In genomic region chrX:7658785-7659589, GRCm38 (mm10) we compare ENCODE assay signal across 7 mouse cellular contexts. TPM values are rescaled to one million over a fixed set of nuclear protein-coding genes. Genes with fewer than 3 reads are reported as not detected.
DNase-seq lines count a peak whose midpoint lies in the region; ATAC-seq and TF ChIP-seq lines count a peak whose summit lies in the region.

No protein-coding gene starts in this region.

- no peaks in the 10 kb centered on the region for H3K27me3 ChIP-seq in CH12.LX (replicated peaks)
- H3K27me3 ChIP-seq in E14TG2a.4 (ENCODE audit: insufficient read depth, low read length), result no peaks in the 10 kb centered on the region
- no peaks in the 10 kb centered on the region for H3K27me3 ChIP-seq in heart, embryonic 15.5 days

- 0 out of 2 replicates have a peak overlapping the region, but pooled peaks have one; percentile 4 for H3K4me2 ChIP-seq in CH12.LX (ENCODE audit: insufficient read depth, low read depth, poor library complexity, severe bottlenecking)
- H3K4me2 ChIP-seq in heart, embryonic 15.5 days, result peak overlapping the region; percentile 71

- H3K4me3 ChIP-seq in CH12.LX (replicated peaks in 1 of 3; ENCODE audit: low read depth in 2 of 3, low read length in 2 of 3, poor library complexity in 1 of 3) (no peak overlapping the region), E14TG2a.4 (replicated peaks; ENCODE audit: low read length) (peak overlapping the region; percentile 69)
- H3K4me3 ChIP-seq in heart, embryonic 15.5 days, result peak overlapping the region; percentile 63; the same call in 1 of the 2 replicates

- in situ Hi-C loops in CH12.LX (cut with MboI; ENCODE audit: low pct_ligation_motif_present, low pct_unique_long_range_greater_than_20kb, low sequenced_read_pairs), result no loop called here

- dilution Hi-C loops in CH12.LX (cut with MboI; ENCODE audit: extremely low pct_ligation_motif_present, extremely low pct_unique_long_range_greater_than_20kb, low sequenced_read_pairs), result no loop called here

- ATAC-seq in heart, embryonic 15.5 days (replicated peaks; ENCODE audit: insufficient number of reproducible peaks, insufficient read depth, low FRiP score, low read depth), result no peak

- no peak for TF ChIP-seq EP300 in CH12.LX (IDR thresholded peaks at IDR 0.05; ENCODE audit: low read length)

- no peak for TF ChIP-seq POLR2A in CH12.LX (IDR thresholded peaks at IDR 0.05; ENCODE audit: low read depth, low read length)

- no peak overlapping the region for H3K27ac ChIP-seq in CH12.LX (ENCODE audit: insufficient read depth, low read depth)
- peak overlapping the region; percentile 82; the same call in 1 of the 2 replicates for H3K27ac ChIP-seq in heart, embryonic 15.5 days

- no peaks in the 10 kb centered on the region for H3K9me3 ChIP-seq in CH12.LX (replicated peaks; ENCODE audit: low read length)
- no peaks in the 10 kb centered on the region for H3K9me3 ChIP-seq in E14TG2a.4 (ENCODE audit: low read length)
- H3K9me3 ChIP-seq in heart, embryonic 15.5 days (replicated peaks), result no peaks in the 10 kb centered on the region

- no peaks in the 10 kb centered on the region for H3K79me2 ChIP-seq in CH12.LX (replicated peaks; ENCODE audit: control insufficient read depth, extremely low read depth, insufficient read depth, poor library complexity, severe bottlenecking)

- H3K36me3 ChIP-seq in CH12.LX (replicated peaks in 1 of 2; ENCODE audit: control insufficient read depth in 1 of 2, insufficient read depth in 1 of 2, low read length in 1 of 2) (peaks cover 14 to 22% of the 10 kb centered on the region in 2 experiments), E14TG2a.4 (ENCODE audit: insufficient read depth, low read length) (peaks cover 3% of the 10 kb centered on the region; the same call in 1 of the 2 replicates)
- no peaks in the 10 kb centered on the region for H3K36me3 ChIP-seq in heart, embryonic 15.5 days

- TF ChIP-seq RAD21 in CH12.LX (IDR thresholded peaks at IDR 0.05; ENCODE audit: low read depth, low read length), result no peak

- 56% methylated on average over 11 of the region's 11 CpGs for WGBS in heart, embryonic 15.5 days

- no peak overlapping the region for H3K9ac ChIP-seq in CH12.LX (ENCODE audit: insufficient read depth, low read depth)
- no peak overlapping the region for H3K9ac ChIP-seq in heart, embryonic 15.5 days

- DNase-seq in CH12.LX (ENCODE audit: extremely low read depth), result no peak
- DNase-seq in kidney, postnatal 14 days, result peak; percentile 56
- DNase-seq in thymus, postnatal 0 days (ENCODE audit: low spot score), result no peak
- DNase-seq in spleen, postnatal 36 days (ENCODE audit: low spot score in 2 of 2), result no peak
- DNase-seq in embryo, embryonic 10.5 days (ENCODE audit: low spot score), result no peak

- H3K4me1 ChIP-seq in CH12.LX (ENCODE audit: control insufficient read depth in 1 of 2, insufficient read depth in 2 of 2) (peaks cover 3 to 12% of the 10 kb centered on the region in 2 experiments), E14TG2a.4 (replicated peaks; ENCODE audit: low read depth, low read length) (peaks cover 22% of the 10 kb centered on the region)
- H3K4me1 ChIP-seq in heart, embryonic 15.5 days (replicated peaks), result peaks cover 27% of the 10 kb centered on the region

- TF ChIP-seq CTCF in CH12.LX (conservative IDR thresholded peaks at IDR 0.05 in 1 of 2, IDR thresholded peaks at IDR 0.05 in 1 of 2; ENCODE audit: low read depth in 2 of 2, low read length in 2 of 2) (no peak), E14TG2a.4 (conservative IDR thresholded peaks at IDR 0.05; ENCODE audit: low read length) (no peak)

TF ChIP-seq in CH12.LX, 34 proteins besides CTCF, POLR2A, EP300 and RAD21:
- no peak for TF ChIP-seq SIN3A (IDR thresholded peaks at IDR 0.05; ENCODE audit: low read length)
- no peak for TF ChIP-seq CHD1 (IDR thresholded peaks at IDR 0.05; ENCODE audit: low read depth, low read length)

RNA-seq across cellular contexts. Expression of gene Prickle3, which starts 1.9 kb away (rescaled TPM):
- total RNA-seq in CH12.LX (2012; rRNA removed) (3.9 and 4.5 TPM in 2 replicates), CH12.LX (2014; rRNA removed) (2.2 and 2.3 TPM in 2 replicates)
- 12.5 and 13.7 TPM in 2 replicates for polyA plus RNA-seq in CH12.LX (2012; ENCODE audit: insufficient read length, low read depth)
- 8.0 and 10.6 TPM in 2 replicates for polyA plus RNA-seq in heart, embryonic 15.5 days (2015; fragmentation: Nextera tagmentation; extraction: Ambion mirVana)
- 5.3 and 6.2 TPM in 2 replicates for polyA plus RNA-seq in thymus, postnatal 0 days (2015; fragmentation: Nextera tagmentation; extraction: Ambion mirVana)

RNA-seq across cellular contexts. Expression of gene Plp2, which starts 12.2 kb away (rescaled TPM):
- total RNA-seq in CH12.LX (2012; rRNA removed) (163 and 183 TPM in 2 replicates), CH12.LX (2014; rRNA removed) (144 and 173 TPM in 2 replicates)
- 207 and 247 TPM in 2 replicates for polyA plus RNA-seq in CH12.LX (2012; ENCODE audit: insufficient read length, low read depth)
- polyA plus RNA-seq in heart, embryonic 15.5 days (2015; fragmentation: Nextera tagmentation; extraction: Ambion mirVana), result 129 and 145 TPM in 2 replicates
- polyA plus RNA-seq in thymus, postnatal 0 days (2015; fragmentation: Nextera tagmentation; extraction: Ambion mirVana), result 81.2 and 84.1 TPM in 2 replicates

RNA-seq across cellular contexts. Expression of gene Syp, which starts 20.7 kb away (rescaled TPM):
- total RNA-seq in CH12.LX (2012; rRNA removed), result 0.80 and 1.2 TPM in 2 replicates
- total RNA-seq in CH12.LX (2014; rRNA removed), result 0.27 TPM in 2 replicates
- polyA plus RNA-seq in CH12.LX (2012; ENCODE audit: insufficient read length, low read depth), result 0.65 and 0.74 TPM in 2 replicates
- 0.64 and 2.8 TPM in 2 replicates for polyA plus RNA-seq in heart, embryonic 15.5 days (2015; fragmentation: Nextera tagmentation; extraction: Ambion mirVana)
- polyA plus RNA-seq in thymus, postnatal 0 days (2015; fragmentation: Nextera tagmentation; extraction: Ambion mirVana), result 0.40 and 0.55 TPM in 2 replicates

RNA-seq across cellular contexts. Expression of gene Magix, which starts 22.1 kb away (rescaled TPM):
- total RNA-seq in CH12.LX (2012; rRNA removed) (0.13 TPM in 1 of 2 replicates, not detected in the other), CH12.LX (2014; rRNA removed) (not detected in 2 replicates)
- not detected in 2 replicates for polyA plus RNA-seq in CH12.LX (2012; ENCODE audit: insufficient read length, low read depth)
- 0.69 and 1.2 TPM in 2 replicates for polyA plus RNA-seq in heart, embryonic 15.5 days (2015; fragmentation: Nextera tagmentation; extraction: Ambion mirVana)
- polyA plus RNA-seq in thymus, postnatal 0 days (2015; fragmentation: Nextera tagmentation; extraction: Ambion mirVana), result 0.49 and 0.55 TPM in 2 replicates

RNA-seq across cellular contexts. Expression of gene Gpkow, which starts 37.9 kb away (rescaled TPM):
- total RNA-seq in CH12.LX (2012; rRNA removed) (14.6 and 16.8 TPM in 2 replicates), CH12.LX (2014; rRNA removed) (6.6 and 9.3 TPM in 2 replicates)
- 32.2 and 35.3 TPM in 2 replicates for polyA plus RNA-seq in CH12.LX (2012; ENCODE audit: insufficient read length, low read depth)
- polyA plus RNA-seq in heart, embryonic 15.5 days (2015; fragmentation: Nextera tagmentation; extraction: Ambion mirVana), result 27.0 and 28.2 TPM in 2 replicates
- 28.8 and 28.9 TPM in 2 replicates for polyA plus RNA-seq in thymus, postnatal 0 days (2015; fragmentation: Nextera tagmentation; extraction: Ambion mirVana)

Comparison
In these comparisons a context has a peak if more than half of its experiments do, and no peak if none do; other contexts are left out.
1. H3K4me3 ChIP-seq: peak in E14TG2a.4 (single experiment) and heart, embryonic 15.5 days (single experiment); none in CH12.LX (0 of 3).